Mouse (Mus musculus): ENCODE results near the gene Ttll10. TPM values are rescaled to one million over a fixed set of nuclear protein-coding genes. Genes with fewer than 3 reads are reported as not detected.

The Ttll10 gene
- polyA plus RNA-seq, 1 experiment = not detected

GRCm38 (mm10) chr4:156069701-156070100 is 10.5 kb upstream of the Ttll10 start:
- no peak overlapping the region for H3K27ac ChIP-seq (ENCODE audit: insufficient read depth, low read length)
- no peak for TF ChIP-seq POLR2A (IDR thresholded peaks at IDR 0.05; ENCODE audit: low read depth, low read length)
- TF ChIP-seq CTCF (IDR thresholded peaks at IDR 0.05; ENCODE audit: extremely low read depth, insufficient read depth, insufficient read length, insufficient replicate concordance) = no peak
- DNase-seq (ENCODE audit: low read depth in 1 of 2, low spot score in 2 of 2) = no peak
- H3K4me1 ChIP-seq (ENCODE audit: control insufficient read depth, insufficient read depth, insufficient read length) = peaks cover 24% of the 10 kb centered on the region; the same call in 1 of the 2 replicates
- no peaks in the 10 kb centered on the region for H3K27me3 ChIP-seq (ENCODE audit: control insufficient read depth, insufficient read depth, low read length)
- no peak overlapping the region for H3K4me3 ChIP-seq (ENCODE audit: extremely low read depth, insufficient read depth, insufficient read length)
- WGBS = 89% methylated on average over 8 of the region's 8 CpGs
- no peaks in the 10 kb centered on the region for H3K36me3 ChIP-seq (ENCODE audit: control insufficient read depth, insufficient read depth, low read length)

GRCm38 (mm10) chr4:156067256-156067949 is 8.2 kb upstream of the Ttll10 start:
- 68% methylated on average over 5 of the region's 5 CpGs for WGBS
- TF ChIP-seq CTCF (IDR thresholded peaks at IDR 0.05; ENCODE audit: extremely low read depth, insufficient read depth, insufficient read length, insufficient replicate concordance) (no peak), POLR2A (IDR thresholded peaks at IDR 0.05; ENCODE audit: low read depth, low read length) (no peak)
- Histone ChIP-seq H3K4me3 (ENCODE audit: extremely low read depth, insufficient read depth, insufficient read length) (no peak overlapping the region), H3K36me3 (ENCODE audit: control insufficient read depth, insufficient read depth, low read length) (no peaks in the 10 kb centered on the region), H3K27ac (ENCODE audit: insufficient read depth, low read length) (peak overlapping the region; percentile 40), H3K4me1 (ENCODE audit: control insufficient read depth, insufficient read depth, insufficient read length) (peaks cover 24% of the 10 kb centered on the region; the same call in 1 of the 2 replicates), H3K27me3 (ENCODE audit: control insufficient read depth, insufficient read depth, low read length) (no peaks in the 10 kb centered on the region)
- no peak for DNase-seq (ENCODE audit: low read depth in 1 of 2, low spot score in 2 of 2)

- H3K36me3 ChIP-seq (ENCODE audit: control insufficient read depth, insufficient read depth, low read length) = no peaks in the 10 kb centered on the region
- no peaks in the 10 kb centered on the region for H3K27me3 ChIP-seq (ENCODE audit: control insufficient read depth, insufficient read depth, low read length)
- H3K4me3 ChIP-seq (ENCODE audit: extremely low read depth, insufficient read depth, insufficient read length) = no peak overlapping the region
- TF ChIP-seq POLR2A (IDR thresholded peaks at IDR 0.05; ENCODE audit: low read depth, low read length) = no peak
- no peak for TF ChIP-seq CTCF (IDR thresholded peaks at IDR 0.05; ENCODE audit: extremely low read depth, insufficient read depth, insufficient read length, insufficient replicate concordance)
- peaks cover 18% of the 10 kb centered on the region; the same call in 1 of the 2 replicates for H3K4me1 ChIP-seq (ENCODE audit: control insufficient read depth, insufficient read depth, insufficient read length)
- WGBS = 90% methylated on average over 10 of the region's 10 CpGs
- H3K27ac ChIP-seq (ENCODE audit: insufficient read depth, low read length) = no peak overlapping the region
- no peak for DNase-seq (ENCODE audit: low read depth in 1 of 2, low spot score in 2 of 2)
These were observed 6.1 kb upstream of the Ttll10 start for GRCm38 (mm10) chr4:156065156-156065894.

GRCm38 (mm10) chr4:156064510-156064897 is 5.3 kb upstream of the Ttll10 start:
- 89% methylated on average over 9 of the region's 9 CpGs for WGBS
- Histone ChIP-seq H3K4me1 (ENCODE audit: control insufficient read depth, insufficient read depth, insufficient read length) (peaks cover 13% of the 10 kb centered on the region; the same call in 1 of the 2 replicates), H3K4me3 (ENCODE audit: extremely low read depth, insufficient read depth, insufficient read length) (no peak overlapping the region), H3K36me3 (ENCODE audit: control insufficient read depth, insufficient read depth, low read length) (no peaks in the 10 kb centered on the region), H3K27ac (ENCODE audit: insufficient read depth, low read length) (no peak overlapping the region), H3K27me3 (ENCODE audit: control insufficient read depth, insufficient read depth, low read length) (no peaks in the 10 kb centered on the region)
- DNase-seq (ENCODE audit: low read depth in 1 of 2, low spot score in 2 of 2) = no peak
- TF ChIP-seq POLR2A (IDR thresholded peaks at IDR 0.05; ENCODE audit: low read depth, low read length) = no peak
- TF ChIP-seq CTCF (IDR thresholded peaks at IDR 0.05; ENCODE audit: extremely low read depth, insufficient read depth, insufficient read length, insufficient replicate concordance) = no peak

- TF ChIP-seq CTCF (IDR thresholded peaks at IDR 0.05; ENCODE audit: extremely low read depth, insufficient read depth, insufficient read length, insufficient replicate concordance) = no peak
- TF ChIP-seq POLR2A (IDR thresholded peaks at IDR 0.05; ENCODE audit: low read depth, low read length) = no peak
- Histone ChIP-seq H3K27ac (ENCODE audit: insufficient read depth, low read length) (no peak overlapping the region), H3K27me3 (ENCODE audit: control insufficient read depth, insufficient read depth, low read length) (no peaks in the 10 kb centered on the region), H3K4me1 (ENCODE audit: control insufficient read depth, insufficient read depth, insufficient read length) (peaks cover 13% of the 10 kb centered on the region; the same call in 1 of the 2 replicates), H3K4me3 (ENCODE audit: extremely low read depth, insufficient read depth, insufficient read length) (no peak overlapping the region), H3K36me3 (ENCODE audit: control insufficient read depth, insufficient read depth, low read length) (no peaks in the 10 kb centered on the region)
- DNase-seq (ENCODE audit: low read depth in 1 of 2, low spot score in 2 of 2) = no peak
- WGBS = 77% methylated on average over 4 of the region's 4 CpGs
These were observed 4.8 kb upstream of the Ttll10 start for GRCm38 (mm10) chr4:156063861-156064509.

GRCm38 (mm10) chr4:156059713-156060112 is 499 bp upstream of the Ttll10 start:
- TF ChIP-seq CTCF (IDR thresholded peaks at IDR 0.05; ENCODE audit: extremely low read depth, insufficient read depth, insufficient read length, insufficient replicate concordance) (no peak), POLR2A (IDR thresholded peaks at IDR 0.05; ENCODE audit: low read depth, low read length) (no peak)
- no peak overlapping the region for H3K27ac ChIP-seq (ENCODE audit: insufficient read depth, low read length)
- H3K4me1 ChIP-seq (ENCODE audit: control insufficient read depth, insufficient read depth, insufficient read length) = no peaks in the 10 kb centered on the region
- no peak for DNase-seq (ENCODE audit: low read depth in 1 of 2, low spot score in 2 of 2)
- H3K4me3 ChIP-seq (ENCODE audit: extremely low read depth, insufficient read depth, insufficient read length) = no peak overlapping the region
- WGBS = 72% methylated on average over 10 of the region's 10 CpGs
- no peaks in the 10 kb centered on the region for H3K27me3 ChIP-seq (ENCODE audit: control insufficient read depth, insufficient read depth, low read length)
- H3K36me3 ChIP-seq (ENCODE audit: control insufficient read depth, insufficient read depth, low read length) = no peaks in the 10 kb centered on the region
